Mouse (Mus musculus): ENCODE results near the gene Atf7ip. TPM values are rescaled to one million over a fixed set of nuclear protein-coding genes. Genes with fewer than 3 reads are reported as not detected.
"Not testable (repeated sequence)": the region's sequence is repeated elsewhere in the genome, so short reads cannot be mapped to it uniquely, and the experiment has no call there.

Atf7ip gene
- 33.5 and 33.9 TPM in 2 replicates for polyA plus RNA-seq (2014; fragmentation: Nextera tagmentation; extraction: Ambion mirVana)

GRCm38 (mm10) chr6:136505867-136506266 lies at the start of gene Atf7ip:
Atf7ip (plus strand) TSS chr6:136506167.
- not testable (repeated sequence) for H3K27me3 ChIP-seq (replicated peaks; ENCODE audit: control insufficient read depth, insufficient read depth, low read length); H3K9ac ChIP-seq (ENCODE audit: low read depth, low read length); H3K27ac ChIP-seq (replicated peaks; ENCODE audit: low read depth, low read length); H3K36me3 ChIP-seq (ENCODE audit: control insufficient read depth, insufficient read depth, low read length); H3K9me3 ChIP-seq (ENCODE audit: control insufficient read depth, low read length); H3K4me3 ChIP-seq (ENCODE audit: low read depth, low read length); H3K4me1 ChIP-seq (ENCODE audit: control insufficient read depth, insufficient read depth, low read length); H3K4me2 ChIP-seq (ENCODE audit: low read depth, low read length); DNase-seq (ENCODE audit: low spot score); ATAC-seq (ENCODE audit: low read depth)
- WGBS = 78% methylated on average over 3 of the region's 3 CpGs

GRCm38 (mm10) chr6:136456302-136456701 lies 49.7 kb upstream of the Atf7ip start:
- WGBS = 97% methylated on average over 1 of the region's 1 CpGs
- no peaks in the 10 kb centered on the region for H3K4me1 ChIP-seq (ENCODE audit: control insufficient read depth, insufficient read depth, low read length)
- ATAC-seq (ENCODE audit: low read depth) = no peak
- H3K4me3 ChIP-seq (ENCODE audit: low read depth, low read length) = no peak overlapping the region
- no peaks in the 10 kb centered on the region for H3K36me3 ChIP-seq (ENCODE audit: control insufficient read depth, insufficient read depth, low read length)
- no peak for DNase-seq (ENCODE audit: low spot score)
- no peak overlapping the region for H3K4me2 ChIP-seq (ENCODE audit: low read depth, low read length)
- no peak overlapping the region for H3K27ac ChIP-seq (replicated peaks; ENCODE audit: low read depth, low read length)
- H3K9me3 ChIP-seq (ENCODE audit: control insufficient read depth, low read length) = no peaks in the 10 kb centered on the region
- H3K9ac ChIP-seq (ENCODE audit: low read depth, low read length) = no peak overlapping the region
- H3K27me3 ChIP-seq (replicated peaks; ENCODE audit: control insufficient read depth, insufficient read depth, low read length) = no peaks in the 10 kb centered on the region

- no peak overlapping the region for H3K4me3 ChIP-seq (ENCODE audit: low read depth, low read length)
- no peaks in the 10 kb centered on the region for H3K9me3 ChIP-seq (ENCODE audit: control insufficient read depth, low read length)
- ATAC-seq (ENCODE audit: low read depth) (no peak), DNase-seq (ENCODE audit: low spot score) (no peak)
- H3K36me3 ChIP-seq (ENCODE audit: control insufficient read depth, insufficient read depth, low read length) = no peaks in the 10 kb centered on the region
- H3K9ac ChIP-seq (ENCODE audit: low read depth, low read length) = no peak overlapping the region
- H3K27ac ChIP-seq (replicated peaks; ENCODE audit: low read depth, low read length) = no peak overlapping the region
- no peak overlapping the region for H3K4me2 ChIP-seq (ENCODE audit: low read depth, low read length)
- H3K4me1 ChIP-seq (ENCODE audit: control insufficient read depth, insufficient read depth, low read length) = no peaks in the 10 kb centered on the region; the same call in 1 of the 2 replicates
- 85% methylated on average over 7 of the region's 7 CpGs for WGBS
- no peaks in the 10 kb centered on the region for H3K27me3 ChIP-seq (replicated peaks; ENCODE audit: control insufficient read depth, insufficient read depth, low read length)
Observed at GRCm38 (mm10) chr6:136459156-136459555, 46.8 kb upstream of the Atf7ip start.

GRCm38 (mm10) chr6:136463491-136463890 lies 42.5 kb upstream of the Atf7ip start:
- Histone ChIP-seq H3K9ac (ENCODE audit: low read depth, low read length) (no peak overlapping the region), H3K9me3 (ENCODE audit: control insufficient read depth, low read length) (no peaks in the 10 kb centered on the region), H3K27me3 (replicated peaks; ENCODE audit: control insufficient read depth, insufficient read depth, low read length) (no peaks in the 10 kb centered on the region), H3K4me2 (ENCODE audit: low read depth, low read length) (no peak overlapping the region), H3K4me3 (ENCODE audit: low read depth, low read length) (no peak overlapping the region), H3K4me1 (ENCODE audit: control insufficient read depth, insufficient read depth, low read length) (peaks cover 8% of the 10 kb centered on the region), H3K36me3 (ENCODE audit: control insufficient read depth, insufficient read depth, low read length) (no peaks in the 10 kb centered on the region), H3K27ac (replicated peaks; ENCODE audit: low read depth, low read length) (no peak overlapping the region)
- WGBS = 75% methylated on average over 9 of the region's 9 CpGs
- ATAC-seq (ENCODE audit: low read depth) = no peak
- DNase-seq (ENCODE audit: low spot score) = no peak

GRCm38 (mm10) chr6:136464121-136464621 lies 41.8 kb upstream of the Atf7ip start:
- ATAC-seq (ENCODE audit: low read depth) (no peak), DNase-seq (ENCODE audit: low spot score) (no peak)
- no peaks in the 10 kb centered on the region for H3K36me3 ChIP-seq (ENCODE audit: control insufficient read depth, insufficient read depth, low read length)
- H3K9me3 ChIP-seq (ENCODE audit: control insufficient read depth, low read length) = no peaks in the 10 kb centered on the region
- H3K4me3 ChIP-seq (ENCODE audit: low read depth, low read length) = no peak overlapping the region
- H3K27ac ChIP-seq (replicated peaks; ENCODE audit: low read depth, low read length) = peak overlapping the region; percentile 34; the same call in 1 of the 2 replicates
- peaks cover 14% of the 10 kb centered on the region for H3K4me1 ChIP-seq (ENCODE audit: control insufficient read depth, insufficient read depth, low read length)
- no peaks in the 10 kb centered on the region for H3K27me3 ChIP-seq (replicated peaks; ENCODE audit: control insufficient read depth, insufficient read depth, low read length)
- H3K9ac ChIP-seq (ENCODE audit: low read depth, low read length) = no peak overlapping the region
- 48% methylated on average over 12 of the region's 12 CpGs for WGBS
- H3K4me2 ChIP-seq (ENCODE audit: low read depth, low read length) = no peak overlapping the region

GRCm38 (mm10) chr6:136465021-136465420 lies 40.9 kb upstream of the Atf7ip start:
- WGBS = 72% methylated on average over 8 of the region's 8 CpGs
- H3K27ac ChIP-seq (replicated peaks; ENCODE audit: low read depth, low read length) = peak overlapping the region; percentile 34; the same call in 1 of the 2 replicates

GRCm38 (mm10) chr6:136465959-136466381 lies 40.0 kb upstream of the Atf7ip start:
- Histone ChIP-seq H3K36me3 (ENCODE audit: control insufficient read depth, insufficient read depth, low read length) (no peaks in the 10 kb centered on the region), H3K4me3 (ENCODE audit: low read depth, low read length) (no peak overlapping the region), H3K27me3 (replicated peaks; ENCODE audit: control insufficient read depth, insufficient read depth, low read length) (no peaks in the 10 kb centered on the region), H3K4me1 (ENCODE audit: control insufficient read depth, insufficient read depth, low read length) (peaks cover 31% of the 10 kb centered on the region), H3K9ac (ENCODE audit: low read depth, low read length) (peak overlapping the region; percentile 41; the same call in 1 of the 2 replicates), H3K9me3 (ENCODE audit: control insufficient read depth, low read length) (0 out of 2 replicates have a peak, but pooled peaks cover 7% of the 10 kb centered on the region), H3K4me2 (ENCODE audit: low read depth, low read length) (no peak overlapping the region), H3K27ac (replicated peaks; ENCODE audit: low read depth, low read length) (peak overlapping the region; percentile 91)
- ATAC-seq (ENCODE audit: low read depth) = no peak
- DNase-seq (ENCODE audit: low spot score) = peak; percentile 91
- 18% methylated on average over 8 of the region's 8 CpGs for WGBS

More at GRCm38 (mm10) chr6:136465021-136465420, 40.9 kb upstream of the Atf7ip start:
- 0 out of 2 replicates have a peak, but pooled peaks cover 6% of the 10 kb centered on the region for H3K9me3 ChIP-seq (ENCODE audit: control insufficient read depth, low read length)
- no peak overlapping the region for H3K9ac ChIP-seq (ENCODE audit: low read depth, low read length)
- no peak for DNase-seq (ENCODE audit: low spot score)
- no peak overlapping the region for H3K4me3 ChIP-seq (ENCODE audit: low read depth, low read length)
- no peaks in the 10 kb centered on the region for H3K36me3 ChIP-seq (ENCODE audit: control insufficient read depth, insufficient read depth, low read length)
- ATAC-seq (ENCODE audit: low read depth) = no peak
- H3K4me1 ChIP-seq (ENCODE audit: control insufficient read depth, insufficient read depth, low read length) = peaks cover 23% of the 10 kb centered on the region
- H3K4me2 ChIP-seq (ENCODE audit: low read depth, low read length) = no peak overlapping the region
- H3K27me3 ChIP-seq (replicated peaks; ENCODE audit: control insufficient read depth, insufficient read depth, low read length) = no peaks in the 10 kb centered on the region

GRCm38 (mm10) chr6:136466956-136467750 lies 38.8 kb upstream of the Atf7ip start:
- ATAC-seq (ENCODE audit: low read depth) (no peak), DNase-seq (ENCODE audit: low spot score) (peak; percentile 84)
- Histone ChIP-seq H3K4me3 (ENCODE audit: low read depth, low read length) (no peak overlapping the region), H3K9me3 (ENCODE audit: control insufficient read depth, low read length) (0 out of 2 replicates have a peak, but pooled peaks cover 7% of the 10 kb centered on the region), H3K27me3 (replicated peaks; ENCODE audit: control insufficient read depth, insufficient read depth, low read length) (no peaks in the 10 kb centered on the region), H3K4me1 (ENCODE audit: control insufficient read depth, insufficient read depth, low read length) (peaks cover 38% of the 10 kb centered on the region), H3K4me2 (ENCODE audit: low read depth, low read length) (no peak overlapping the region), H3K27ac (replicated peaks; ENCODE audit: low read depth, low read length) (peak overlapping the region; percentile 91), H3K9ac (ENCODE audit: low read depth, low read length) (no peak overlapping the region), H3K36me3 (ENCODE audit: control insufficient read depth, insufficient read depth, low read length) (no peaks in the 10 kb centered on the region)
- 51% methylated on average over 14 of the region's 14 CpGs for WGBS

Measured in embryonic facial prominence, embryonic 14.5 days (tissue).